Mouse (Mus musculus) gastrocnemius, postnatal 14 days (tissue): ENCODE data around the gene Gm20518. TPM values are rescaled to one million over a fixed set of nuclear protein-coding genes. Genes with fewer than 3 reads are reported as not detected.
A peak's percentile ranks its signal among the peaks of the same experiment; 100 is the strongest.

Experiments used
- DNase-seq: peaks from one replicate; pipeline ENCODE4 v3.0.0; 2021; ENCODE audit warnings: mixed read lengths
- intact Hi-C: fragments of 180-260 bp; cut with DNase I; formaldehyde crosslinking; loops from one replicate; pipeline ENCODE4 v1.15.1; 2025; ENCODE audit warnings: low total_unique reads
- long read RNA-seq, 2 experiments: library from polyadenylated mRNA; stranded (forward); transcript quantifications; one replicate each; pipeline ENCODE4 v2.0.0; 2021
- total RNA-seq, 2 experiments: library from RNA; stranded (reverse); gene quantifications; 2 replicates each; pipeline ENCODE4 v1.2.3; 2021

Gene Gm20518
- total RNA-seq, result under 1 TPM; 0.16 to 0.29 TPM
- long read RNA-seq, experiment 1, partial matches to known transcripts, result 0 of 1 reads
- long read RNA-seq, experiment 1, other reads (novel, unspliced or antisense), result 1 of 1 reads
- long read RNA-seq, experiment 2, partial matches to known transcripts, result 0 of 4 reads
- long read RNA-seq, experiment 2, other reads (novel, unspliced or antisense), result 4 of 4 reads

DNA sequence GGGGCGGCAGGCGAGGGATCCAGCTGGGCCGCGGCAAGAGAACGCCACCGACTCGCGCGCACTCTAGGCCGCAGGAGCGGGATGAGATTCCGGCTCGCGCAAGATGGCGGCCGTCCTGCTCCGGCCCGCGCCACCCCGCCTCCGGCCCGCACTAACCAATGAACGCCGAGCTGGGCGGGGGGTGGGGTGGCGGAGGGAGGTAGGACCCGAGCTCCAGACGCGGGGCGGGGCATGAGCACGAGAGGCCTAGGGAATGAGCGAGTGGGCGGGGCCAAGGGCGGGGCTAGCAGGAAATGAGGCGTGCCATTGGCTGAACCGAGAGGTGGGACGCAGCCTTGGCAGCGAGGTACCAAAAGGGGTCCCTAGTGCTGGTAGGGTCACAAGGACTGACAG lies at the start of gene Gm20518:
Gene Gm20518 (minus strand): TSS at position 105 of the 393 bp plus-strand sequence.
- intact Hi-C loops, result no loop called here
- peak; percentile 99 for DNase-seq

DNA sequence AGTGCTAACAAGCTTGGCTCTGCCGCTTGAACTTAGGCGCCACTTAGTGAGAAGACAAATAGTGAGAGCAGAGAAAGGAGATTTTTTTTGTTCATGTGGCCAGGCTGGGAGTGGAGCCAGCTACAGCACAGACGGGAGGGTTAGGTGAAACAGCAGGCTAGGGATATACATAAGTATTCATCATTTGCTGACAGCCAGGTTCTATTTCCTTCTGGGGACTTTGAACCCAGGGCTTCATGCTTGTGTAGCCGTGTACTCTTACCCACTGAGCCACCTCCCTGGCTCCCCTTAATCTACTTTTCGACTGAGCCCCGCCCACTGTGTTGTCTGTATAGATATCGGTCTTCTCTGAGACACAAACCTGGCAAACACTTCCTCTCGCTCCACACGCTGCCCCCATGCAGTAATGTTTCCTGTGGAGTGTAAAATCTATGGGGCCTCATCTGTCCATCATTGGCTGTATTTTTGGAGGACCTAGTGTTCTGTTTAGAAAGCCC lies 47.8 kb upstream of the Gm20518 start:
- intact Hi-C loops, result no loop called here
- no peak for DNase-seq

DNA sequence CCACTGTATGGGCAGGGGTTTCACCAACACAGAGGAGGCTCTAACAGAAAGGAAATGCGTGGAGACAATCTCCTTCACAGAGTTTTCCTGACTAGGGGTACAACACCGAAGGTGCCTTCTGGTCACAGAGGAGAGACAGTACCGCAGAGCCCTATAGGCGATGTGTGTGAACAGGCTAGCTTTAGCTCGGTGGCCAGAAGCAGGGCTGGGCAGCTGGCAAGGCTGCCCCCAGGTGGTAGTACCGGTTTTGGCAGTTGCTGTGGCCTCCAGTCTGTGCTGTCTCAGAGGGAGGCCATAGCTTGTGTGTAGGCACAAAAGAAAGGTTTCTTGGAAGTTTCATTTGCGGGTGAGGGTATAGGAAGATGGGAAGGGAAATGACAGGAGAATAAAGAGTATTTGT lies 47.4 kb upstream of the Gm20518 start:
- intact Hi-C loops, result no loop called here
- DNase-seq, result peak; percentile 40

DNA sequence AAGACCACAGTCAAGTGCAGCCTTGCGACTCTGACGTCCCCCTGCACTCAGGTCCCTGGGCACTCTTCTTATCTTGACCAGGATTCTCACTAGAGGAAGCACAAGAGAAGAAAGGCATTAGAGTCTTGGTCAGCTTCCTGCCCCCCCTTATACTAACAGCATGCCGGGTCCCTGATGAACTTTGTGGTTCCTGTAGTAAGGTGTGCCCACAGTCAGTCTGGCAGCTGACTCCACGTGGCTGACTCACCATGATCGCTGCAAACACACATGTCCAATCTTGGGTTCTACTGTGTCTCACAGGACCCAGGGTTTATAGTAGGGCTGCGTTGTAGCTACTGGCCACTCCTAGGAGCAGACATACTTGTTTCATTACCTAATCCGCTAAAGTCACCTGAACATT lies 46.7 kb upstream of the Gm20518 start:
- no peak for DNase-seq
- intact Hi-C loops, result no loop called here

DNA sequence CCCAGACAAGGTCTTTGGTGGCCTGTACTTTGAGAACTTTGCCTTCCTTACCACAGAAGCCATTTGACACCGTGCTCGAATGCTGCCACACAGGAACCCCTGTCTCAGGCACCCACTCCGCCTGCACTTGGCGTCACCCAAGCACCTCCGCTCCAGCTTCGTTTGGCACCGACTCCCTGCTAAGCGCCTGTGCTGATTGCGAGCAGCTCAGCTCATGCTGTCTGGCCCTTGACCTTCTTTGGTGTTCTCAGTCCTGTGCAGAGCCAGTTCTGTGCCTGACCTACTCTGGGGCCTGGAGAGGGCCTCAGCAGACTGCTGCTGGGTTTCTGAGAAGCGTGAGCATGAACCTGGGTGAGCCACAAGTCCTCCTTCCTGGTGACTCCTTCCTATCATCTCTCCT lies 45.3 kb upstream of the Gm20518 start:
- no peak for DNase-seq
- intact Hi-C loops, result no loop called here

DNA sequence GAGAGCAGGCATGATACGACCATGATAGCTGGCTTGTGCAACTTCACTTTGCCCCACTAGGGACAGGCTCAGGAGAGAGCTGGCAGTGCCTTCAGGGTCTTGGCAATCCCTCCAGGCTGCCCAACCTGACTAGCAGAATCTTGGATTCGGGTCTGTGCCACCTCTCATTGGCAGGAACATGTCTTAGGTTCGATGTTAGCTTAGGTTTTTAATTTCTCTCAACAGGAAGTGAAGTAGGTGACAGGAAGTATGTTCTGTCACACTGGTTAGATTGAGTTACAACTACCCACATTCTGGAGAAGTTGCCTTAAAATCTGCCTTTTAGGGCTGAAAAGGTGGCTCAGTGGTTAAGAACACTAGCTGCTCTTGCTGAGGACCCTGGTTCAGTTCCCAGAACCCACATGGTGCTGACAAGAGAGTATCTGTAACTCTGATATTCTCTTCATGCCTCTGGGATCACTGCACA lies 43.0 kb upstream of the Gm20518 start:
- no peak for DNase-seq
- intact Hi-C loops, result no loop called here

DNA sequence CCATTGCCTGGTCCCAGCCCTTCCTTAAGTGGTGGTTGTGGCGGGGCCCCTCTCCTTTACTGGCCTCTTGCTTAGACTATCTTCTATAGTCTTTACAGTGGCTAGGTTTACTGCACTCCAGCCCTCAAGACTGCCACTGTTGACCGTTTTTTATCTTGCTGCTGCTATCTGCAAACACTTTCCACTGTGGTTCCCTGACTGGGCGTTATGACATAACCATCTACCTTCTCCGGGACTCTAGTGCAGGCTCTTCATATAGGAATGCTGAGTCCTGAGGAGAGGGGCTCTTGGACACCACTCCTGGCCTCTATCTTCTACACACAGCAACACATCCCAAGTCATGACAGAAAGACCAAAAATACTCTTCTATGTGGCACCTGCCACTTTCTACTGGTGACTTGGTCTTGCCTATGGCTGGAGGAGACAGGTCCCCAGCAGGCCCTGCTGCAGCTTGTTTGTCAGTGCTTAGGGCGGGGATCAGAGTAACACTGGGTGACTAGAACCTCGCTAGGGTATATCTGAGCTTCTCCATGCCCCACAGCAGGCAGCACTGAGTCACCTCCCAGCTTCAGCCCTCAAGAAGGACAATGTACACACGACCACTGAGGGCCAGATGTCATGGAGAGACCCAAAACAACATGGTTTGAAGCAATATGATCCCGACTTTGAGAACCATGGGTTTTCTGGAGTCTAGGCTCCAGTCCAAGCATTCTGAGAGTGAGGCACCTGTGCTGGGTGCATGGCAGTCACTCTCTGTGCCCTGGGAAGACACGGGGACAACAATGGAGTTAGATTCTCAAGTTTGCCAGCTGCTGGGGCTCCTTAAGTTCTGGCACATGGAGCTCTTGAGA lies 42.3 kb upstream of the Gm20518 start:
- intact Hi-C loops, result no loop called here
- no peak for DNase-seq

DNA sequence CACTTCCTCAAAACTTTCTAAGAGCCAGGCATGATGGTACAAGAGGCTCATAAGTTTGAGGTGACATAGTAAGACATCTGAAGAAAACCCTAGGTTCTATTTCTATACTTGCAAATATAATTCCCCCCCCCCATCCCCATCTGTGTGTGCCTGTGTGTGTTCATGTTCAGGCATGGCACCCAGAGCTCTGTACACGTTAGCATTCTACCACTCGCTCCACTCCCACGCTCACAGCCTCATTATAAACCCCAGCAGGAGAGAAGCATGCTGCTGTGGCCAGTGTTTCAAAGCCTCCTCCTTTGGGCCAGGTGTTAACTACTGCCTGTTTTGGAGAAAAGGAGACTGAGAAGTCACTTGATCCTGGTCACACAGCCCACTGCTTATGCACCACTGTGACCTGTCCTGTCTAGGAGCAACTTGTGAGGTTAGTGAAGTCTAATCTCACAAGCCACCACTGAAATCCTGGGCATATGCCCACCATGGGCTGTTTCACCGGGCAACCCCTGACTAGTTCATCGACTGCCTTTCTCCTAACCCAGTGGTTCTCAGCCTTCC lies 40.5 kb upstream of the Gm20518 start:
- no peak for DNase-seq
- intact Hi-C loops, result no loop called here

DNA sequence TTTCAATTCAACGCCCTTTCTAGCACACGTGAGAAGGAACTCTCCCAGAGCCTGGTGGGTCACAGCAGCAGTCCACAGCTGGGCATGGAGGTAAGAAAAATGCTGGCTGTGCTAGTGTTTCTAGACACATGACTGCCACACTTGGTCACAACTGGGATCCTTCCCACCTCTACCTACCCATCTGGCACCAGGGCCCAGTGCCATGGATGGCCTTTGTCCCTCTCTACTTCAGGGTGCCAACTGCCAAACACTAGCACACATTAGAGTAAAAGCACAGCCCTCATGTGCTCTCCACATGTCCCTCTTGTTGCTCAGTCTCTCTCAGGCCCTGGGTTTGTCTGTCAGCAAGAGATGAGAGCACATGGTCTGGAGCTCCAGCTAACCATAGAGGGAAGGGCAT lies 38.2 kb upstream of the Gm20518 start:
- no peak for DNase-seq
- intact Hi-C loops, result no loop called here

DNA sequence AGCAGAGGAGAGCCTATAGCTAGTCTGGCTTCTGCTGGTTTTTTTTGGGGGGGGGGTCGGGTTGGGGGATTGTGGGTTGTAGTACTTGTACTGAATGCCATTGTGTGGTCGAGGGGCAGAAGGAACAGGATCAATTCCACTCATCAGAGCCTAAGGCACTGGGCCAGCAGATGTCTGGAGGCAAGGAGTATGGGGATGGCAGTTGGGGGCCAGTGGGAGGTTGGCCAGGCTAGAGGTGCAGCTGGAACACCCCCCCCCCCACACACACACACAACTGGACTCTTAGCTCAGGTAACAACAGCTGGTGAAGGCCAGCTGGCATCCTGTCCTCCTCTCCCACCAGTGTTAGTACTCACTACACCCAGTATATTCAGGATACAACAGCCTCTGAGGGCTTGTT lies 37.7 kb upstream of the Gm20518 start:
- no peak for DNase-seq
- intact Hi-C loops, result no loop called here

DNA sequence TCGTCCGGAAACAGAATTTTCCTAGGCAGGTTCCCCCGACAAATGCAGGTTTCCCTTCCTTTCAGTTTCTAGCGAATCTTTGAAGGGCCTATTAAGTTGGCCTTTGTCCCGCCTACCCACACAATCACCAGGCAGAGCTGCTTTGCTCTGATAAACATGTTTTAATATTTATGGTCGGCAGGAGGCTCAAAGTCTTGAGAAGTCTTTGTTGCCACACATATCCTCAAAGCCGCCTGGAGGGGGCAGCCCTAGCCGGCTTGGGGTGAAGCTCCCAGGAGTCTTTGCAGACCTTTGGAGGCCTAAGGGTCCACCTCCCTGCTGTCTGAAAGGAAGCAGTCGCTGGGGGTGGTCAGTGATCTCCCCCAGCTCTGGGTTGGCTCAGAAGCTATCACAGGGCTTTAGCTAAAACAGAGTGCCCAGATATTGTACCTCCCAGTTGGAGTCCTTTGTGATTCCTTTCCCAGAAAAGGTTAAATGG lies 37.2 kb upstream of the Gm20518 start:
- DNase-seq, result peak; percentile 74
- intact Hi-C loops, result no loop called here

DNA sequence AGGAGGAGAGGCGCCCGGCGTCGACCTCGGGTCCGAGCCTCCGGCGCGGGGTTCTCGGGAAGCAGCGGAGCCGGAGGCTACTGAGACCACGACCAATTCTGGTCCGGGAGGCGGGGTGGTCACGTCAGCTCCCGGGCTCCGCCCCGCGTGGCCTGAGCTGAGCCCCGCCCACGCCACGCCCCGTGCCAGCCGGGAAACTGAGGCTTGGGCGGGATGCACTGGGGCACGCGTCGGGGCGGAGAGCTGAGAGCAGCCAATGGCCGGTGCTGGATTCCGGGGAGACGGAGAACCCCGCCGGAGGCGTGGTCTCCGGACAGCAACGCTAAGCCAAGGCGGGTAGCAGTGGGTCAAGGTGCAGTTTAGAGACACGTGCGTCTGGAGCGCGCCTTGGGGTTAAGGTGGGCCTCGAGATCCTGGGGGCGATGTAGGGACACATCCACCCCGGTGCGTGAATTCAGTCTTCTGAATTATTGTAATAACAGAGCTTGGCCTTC lies 36.7 kb upstream of the Gm20518 start, which contains the start of gene Slc25a1:
Gene Slc25a1 (minus strand): TSS at position 133 of the 494 bp plus-strand sequence.
- intact Hi-C loops, result no loop called here
- DNase-seq, result peak; percentile 67

DNA sequence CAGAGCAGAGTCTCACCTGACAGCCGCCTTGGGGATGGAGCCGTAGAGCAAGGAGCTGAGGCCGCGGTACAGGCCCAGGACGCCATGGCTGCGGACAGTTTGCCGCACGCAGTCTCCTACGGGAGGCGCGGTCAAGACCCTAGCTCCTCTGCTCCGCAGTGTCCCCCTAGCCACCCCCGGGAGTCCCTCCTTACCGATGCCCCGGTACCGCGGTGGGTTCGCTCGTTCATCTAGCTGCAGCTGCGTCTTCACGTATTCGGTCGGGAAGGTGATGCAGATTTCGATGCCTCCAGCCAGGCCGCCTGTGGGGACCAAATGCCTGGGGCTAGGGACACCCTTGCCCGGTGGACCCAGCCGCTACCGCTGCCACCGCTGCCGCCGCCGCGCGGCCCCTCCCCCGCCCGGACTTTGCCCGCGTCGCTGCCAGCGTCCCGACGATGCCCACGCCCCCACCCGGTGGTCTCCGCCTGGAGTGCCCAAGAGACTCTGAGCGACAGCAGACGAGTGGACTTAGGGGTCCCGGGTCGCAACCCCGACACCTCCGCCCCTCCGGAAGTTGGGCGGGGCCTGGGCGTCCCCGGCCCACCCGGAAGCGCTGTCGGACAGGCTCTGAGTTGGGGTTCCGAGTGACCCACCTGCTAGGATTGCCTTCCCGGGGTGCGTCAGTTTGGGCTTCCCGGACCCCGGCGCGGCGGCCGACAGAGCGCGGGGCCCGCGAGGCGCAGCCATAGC lies 36.0 kb upstream of the Gm20518 start:
- no peak for DNase-seq
- intact Hi-C loops, result no loop called here

DNA sequence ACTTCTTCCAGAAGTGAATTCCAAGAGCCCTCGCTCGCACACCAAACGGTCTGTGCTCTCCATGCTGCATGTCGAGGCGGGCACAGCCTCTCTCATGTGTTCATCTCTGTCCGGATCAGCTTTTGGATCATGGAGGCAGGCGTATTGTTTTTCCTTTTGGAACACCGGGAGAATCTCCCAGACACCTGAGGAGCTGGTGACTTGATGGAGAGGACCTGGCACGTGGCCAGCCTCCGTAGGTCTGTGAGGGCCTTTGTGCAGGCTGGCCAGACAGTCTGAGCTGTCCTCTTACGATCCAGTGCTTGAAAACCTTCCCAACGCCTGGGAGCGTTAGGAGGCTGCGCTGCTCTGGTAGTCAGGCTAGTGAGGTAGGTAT lies 30.7 kb upstream of the Gm20518 start:
- intact Hi-C loops, result no loop called here
- DNase-seq, result no peak

DNA sequence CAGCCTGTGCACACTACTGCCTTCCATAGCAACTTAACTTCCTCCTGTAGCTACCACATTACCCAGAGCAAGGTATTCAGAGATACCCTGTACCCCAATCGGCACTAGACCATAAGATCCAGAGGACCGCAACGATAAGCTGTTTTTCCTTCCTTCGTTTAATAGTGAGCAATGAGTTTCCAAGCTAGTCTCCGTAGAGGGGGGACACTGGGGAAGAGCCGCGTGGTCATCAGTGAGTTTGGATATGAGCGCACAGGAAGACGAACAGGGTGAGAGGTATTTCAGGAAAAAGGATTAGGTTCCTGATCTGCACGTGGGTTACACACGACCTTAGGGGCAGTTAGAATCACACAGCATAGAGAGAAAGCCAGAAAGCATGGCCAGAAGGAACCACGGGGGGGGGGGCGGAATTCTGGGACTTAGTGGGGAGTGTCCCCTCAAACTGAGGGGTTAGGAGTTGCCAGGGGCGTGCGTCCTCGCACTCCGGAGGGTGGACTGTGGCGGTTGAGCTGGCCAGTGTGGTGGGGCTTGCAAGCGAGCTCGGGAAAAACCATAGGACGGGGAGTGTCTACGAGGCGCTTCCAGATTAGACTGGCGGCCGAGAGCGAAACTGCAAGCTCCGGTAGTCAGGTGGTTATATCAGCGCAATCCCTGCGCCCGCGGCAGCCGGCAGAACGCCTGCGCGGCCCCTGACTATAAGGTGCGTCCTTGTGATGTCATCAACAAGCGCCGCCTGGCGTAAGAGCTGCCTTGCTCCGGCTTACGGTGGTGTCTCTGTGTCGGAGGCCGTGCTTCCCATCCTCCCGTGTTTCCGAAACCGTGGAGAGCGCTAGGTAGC lies 30.1 kb upstream of the Gm20518 start:
- peak; percentile 95 for DNase-seq
- intact Hi-C loops, result no loop called here

DNA sequence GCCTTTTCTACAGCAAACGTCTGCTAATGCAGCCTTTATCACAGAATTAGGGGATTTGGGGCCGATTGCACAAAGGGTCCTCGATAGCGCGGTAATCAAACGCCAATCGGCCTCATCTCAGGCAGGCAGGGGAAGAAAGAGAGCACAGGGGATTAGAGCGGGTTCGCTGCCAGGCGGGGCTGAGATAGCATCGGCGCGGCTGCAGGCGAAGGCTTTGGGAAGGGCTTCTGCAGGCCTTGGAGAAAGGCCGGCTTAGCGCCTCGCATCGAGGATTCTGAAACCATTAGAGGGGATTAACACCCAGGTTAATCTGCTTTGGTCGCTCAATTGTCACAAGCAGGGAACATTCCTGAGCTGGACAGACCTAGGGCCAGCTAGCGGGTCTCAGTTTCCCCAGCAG lies 29.1 kb upstream of the Gm20518 start:
- DNase-seq, result no peak
- intact Hi-C loops, result no loop called here

DNA sequence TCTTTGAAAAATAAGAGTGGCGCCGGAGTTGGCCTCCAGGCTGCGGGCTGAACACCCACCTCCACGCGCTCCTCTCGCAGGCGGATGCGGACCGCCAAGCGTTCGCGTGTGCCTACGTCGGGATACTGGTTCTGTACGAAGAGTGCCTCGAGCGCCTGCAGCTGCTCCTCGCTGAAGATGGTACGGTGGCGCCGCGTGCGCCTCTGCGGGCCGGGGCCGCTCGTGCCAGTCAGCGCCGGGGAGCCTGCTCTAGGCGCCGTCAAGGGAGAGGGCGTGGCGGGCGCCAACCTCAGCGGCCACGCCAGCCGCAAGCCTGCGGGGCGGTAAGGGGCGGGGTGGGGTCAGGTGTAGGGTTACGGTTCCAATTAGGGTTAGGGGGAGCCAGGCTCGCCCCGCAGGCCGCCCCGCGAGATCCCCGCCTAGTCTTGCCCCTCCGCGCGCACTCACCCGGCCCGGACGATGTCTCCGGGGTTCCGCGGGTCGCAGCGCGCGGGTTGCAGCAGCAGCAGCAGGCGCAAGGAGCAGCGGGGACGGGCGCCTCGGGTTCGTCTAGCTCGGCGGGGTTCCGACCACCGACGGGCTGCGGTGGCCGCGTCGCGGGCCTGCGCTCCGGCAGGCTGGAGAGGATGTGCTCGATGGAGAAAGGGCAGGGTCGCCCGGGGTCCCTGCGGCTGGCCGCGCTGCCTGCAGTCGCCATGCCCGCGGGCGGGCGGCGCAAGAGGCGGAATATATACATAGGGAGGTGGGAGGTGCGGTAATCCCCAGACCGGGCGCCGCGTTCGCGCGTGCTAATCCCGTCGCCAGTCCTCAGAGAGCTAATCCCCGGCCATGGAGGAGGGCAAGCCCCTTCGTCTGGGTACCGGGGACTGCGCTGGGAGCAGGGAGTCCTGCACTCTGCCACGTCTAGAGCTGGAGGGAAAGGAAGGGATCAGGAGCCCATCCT lies 23.1 kb upstream of the Gm20518 start, which contains the start of gene Gsc2:
Gene Gsc2 (minus strand): TSS at position 753 of the 943 bp plus-strand sequence.
- no peak for DNase-seq
- intact Hi-C loops, result loop anchor here (5.0 kb wide), 2 partner anchors 73 to 133 kb away; no protein-coding TSS in a partner anchor
